ENCODE assay signal across 30 mouse cellular contexts in the genomic region with DNA sequence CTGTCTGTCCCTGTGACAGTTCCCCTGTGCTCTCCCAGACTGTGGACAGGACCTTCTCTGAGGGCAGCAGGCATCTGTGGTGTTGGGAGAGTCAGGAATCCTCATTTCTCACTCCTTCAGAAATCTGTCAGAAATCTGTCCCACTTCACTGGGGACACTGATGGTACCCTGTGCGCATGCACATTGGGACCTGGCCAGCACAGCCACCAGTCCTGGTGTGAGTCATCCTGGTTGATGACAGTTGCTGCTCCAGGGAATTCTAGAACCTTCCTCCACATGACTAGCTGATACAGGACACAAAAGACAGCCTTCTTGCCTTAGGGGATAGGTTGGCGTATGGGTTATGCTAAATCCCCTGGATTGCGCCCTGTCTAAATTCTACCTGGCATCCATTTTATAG. TPM values are rescaled to one million over a fixed set of nuclear protein-coding genes. Genes with fewer than 3 reads are reported as not detected.
A peak's percentile ranks its signal among the peaks of the same experiment; 100 is the strongest.
DNase-seq lines count a peak whose midpoint lies in the region; ATAC-seq lines count a peak whose summit lies in the region.
"Had no signal": no experiment of that assay in that cellular context is flagged by ENCODE, and none has a peak within 500 bp of the region (broad histone marks: within the 10 kb centered on the region; RNA-seq: fewer than 3 reads in every experiment).

No protein-coding gene starts in this region.

- no peak for ATAC-seq in hindbrain, embryonic 13.5 days (ENCODE audit: low FRiP score)
- ATAC-seq: inflammation-experienced regulatory T-cells, adult 6 months; liver, postnatal 0 days; lung, postnatal 0 days; midbrain, embryonic 16.5 days had no signal

- H3K27me3 ChIP-seq in hindbrain, embryonic 10.5 days (ENCODE audit: insufficient read depth, poor library complexity, severe bottlenecking), result peaks cover 41% of the 10 kb centered on the region
- H3K27me3 ChIP-seq in hindbrain, embryonic 13.5 days, result peaks cover 51% of the 10 kb centered on the region
- H3K27me3 ChIP-seq in limb, embryonic 10.5 days (ENCODE audit: low read depth, poor library complexity, severe bottlenecking), result peaks cover 34% of the 10 kb centered on the region

- no peaks in the 10 kb centered on the region for H3K36me3 ChIP-seq in hindbrain, embryonic 10.5 days
- no peaks in the 10 kb centered on the region for H3K36me3 ChIP-seq in hindbrain, embryonic 13.5 days
- no peaks in the 10 kb centered on the region for H3K36me3 ChIP-seq in limb, embryonic 10.5 days
- H3K36me3 ChIP-seq: embryonic facial prominence, embryonic 12.5 days; heart, embryonic 13.5 days; limb, embryonic 12.5 days; neural tube, embryonic 13.5 days had no signal

- H3K4me2 ChIP-seq in hindbrain, embryonic 13.5 days, result no peak overlapping the region
- H3K4me2 ChIP-seq: embryonic facial prominence, embryonic 12.5 days; heart, embryonic 13.5 days; hindbrain, embryonic 14.5 days; limb, embryonic 12.5 days; liver, embryonic 11.5 days; neural tube, embryonic 13.5 days had no signal

- peak; percentile 33 for DNase-seq in adrenal gland, adult 2 months
- DNase-seq in adrenal gland, adult 18-20 months (ENCODE audit: low spot score in 2 of 2), result no peak
- DNase-seq in cerebellum, adult 9-11 months, result peak; percentile 59
- DNase-seq in cerebellum, adult 8-10 months, result no peak
- DNase-seq in hindbrain, embryonic 10.5 days (ENCODE audit: low spot score), result no peak
- peak; percentile 17 for DNase-seq in gonadal fat pad, adult 2 months (ENCODE audit: low read depth)
- no peak for DNase-seq in limb, embryonic 10.5 days (ENCODE audit: low spot score)
- DNase-seq: gastrocnemius, postnatal 14 days; heart, adult 18-20 months; kidney, adult 18-20 months; kidney, postnatal 4 days; liver, postnatal 0 days; retina, postnatal 1 day; right cerebral cortex, postnatal 25 days; spleen, adult 18-20 months; thymus, adult 18-20 months; thymus, postnatal 4 days had no signal

- no peaks in the 10 kb centered on the region for H3K9me3 ChIP-seq in hindbrain, embryonic 10.5 days
- H3K9me3 ChIP-seq in hindbrain, embryonic 13.5 days, result peaks cover 3% of the 10 kb centered on the region; the same call in 1 of the 2 replicates
- H3K9me3 ChIP-seq in limb, embryonic 10.5 days (replicated peaks), result no peaks in the 10 kb centered on the region
- H3K9me3 ChIP-seq: embryonic facial prominence, embryonic 12.5 days; limb, embryonic 12.5 days; neural tube, embryonic 13.5 days had no signal

- H3K4me1 ChIP-seq in hindbrain, embryonic 10.5 days (replicated peaks), result peaks cover 43% of the 10 kb centered on the region
- H3K4me1 ChIP-seq in hindbrain, embryonic 13.5 days (replicated peaks), result peaks cover 16% of the 10 kb centered on the region
- peaks cover 54% of the 10 kb centered on the region for H3K4me1 ChIP-seq in limb, embryonic 10.5 days

- H3K9ac ChIP-seq in hindbrain, embryonic 13.5 days, result no peak overlapping the region
- H3K9ac ChIP-seq: embryonic facial prominence, embryonic 12.5 days; heart, embryonic 13.5 days; hindbrain, embryonic 14.5 days; limb, embryonic 12.5 days; liver, postnatal 0 days; neural tube, embryonic 13.5 days had no signal

- H3K27ac ChIP-seq in hindbrain, embryonic 10.5 days, result peak overlapping the region; percentile 23; the same call in 1 of the 2 replicates
- no peak overlapping the region for H3K27ac ChIP-seq in hindbrain, embryonic 13.5 days
- no peak overlapping the region for H3K27ac ChIP-seq in limb, embryonic 10.5 days
- H3K27ac ChIP-seq: embryonic facial prominence, embryonic 12.5 days; heart, embryonic 13.5 days; hindbrain, embryonic 14.5 days; limb, embryonic 12.5 days; macrophage; neural tube, embryonic 13.5 days had no signal

- H3K4me3 ChIP-seq in hindbrain, embryonic 10.5 days, result no peak overlapping the region
- H3K4me3 ChIP-seq in hindbrain, embryonic 13.5 days, result no peak overlapping the region
- no peak overlapping the region for H3K4me3 ChIP-seq in limb, embryonic 10.5 days
- H3K4me3 ChIP-seq: embryonic facial prominence, embryonic 12.5 days; erythroblast, embryonic 14.5 days; heart, embryonic 13.5 days; limb, embryonic 12.5 days; myocyte; neural tube, embryonic 13.5 days had no signal

- WGBS in hindbrain, embryonic 10.5 days, result 96% methylated on average over 3 of the region's 3 CpGs
- WGBS in hindbrain, embryonic 13.5 days, result 99% methylated on average over 3 of the region's 3 CpGs
- 97% methylated on average over 3 of the region's 3 CpGs for whole genome bisulfite sequencing in limb, embryonic 10.5 days

RNA-seq across cellular contexts. Expression of a gene that starts 5.2 kb away (rescaled TPM):
- not detected for total RNA-seq in adrenal gland, adult 2 months (2021)
- 0.06 and 0.07 TPM in 2 replicates for polyA plus RNA-seq in adrenal gland, adult 2 months (2012; rRNA removed)
- total RNA-seq in adrenal gland, adult 18-20 months (2021), result not detected
- 2.6 and 3.4 TPM in 2 replicates for polyA plus RNA-seq in hindbrain, embryonic 10.5 days (2016; fragmentation: Nextera tagmentation; extraction: Ambion mirVana)
- polyA plus RNA-seq in hindbrain, embryonic 13.5 days (2015; fragmentation: Nextera tagmentation; extraction: Ambion mirVana), result 0.90 and 1.6 TPM in 2 replicates
- 0.57 and 1.2 TPM in 2 replicates for polyA plus RNA-seq in gonadal fat pad, adult 2 months (2012; rRNA removed)
- 2.6 and 4.9 TPM in 2 replicates for polyA plus RNA-seq in limb, embryonic 10.5 days (2016; fragmentation: Nextera tagmentation; extraction: Ambion mirVana)
- polyA plus RNA-seq: erythroblast, embryonic 14.5 days; inflammation-experienced regulatory T-cells, adult 6 months; liver, postnatal 0 days; macrophage; myocyte had no signal

RNA-seq across cellular contexts. Expression of a gene that starts 36.8 kb away (rescaled TPM):
- 10 to 100 TPM; 43.2 to 48.5 TPM for total RNA-seq in adrenal gland, adult 2 months (2021)
- 27.6 and 38.0 TPM in 2 replicates for polyA plus RNA-seq in adrenal gland, adult 2 months (2012; rRNA removed)
- total RNA-seq in adrenal gland, adult 18-20 months (2021), result 10 to 100 TPM; 12.9 to 46.6 TPM
- polyA plus RNA-seq in hindbrain, embryonic 10.5 days (2016; fragmentation: Nextera tagmentation; extraction: Ambion mirVana), result 0.52 and 1.1 TPM in 2 replicates
- 0.44 and 0.49 TPM in 2 replicates for polyA plus RNA-seq in hindbrain, embryonic 13.5 days (2015; fragmentation: Nextera tagmentation; extraction: Ambion mirVana)
- 18.2 and 20.4 TPM in 2 replicates for polyA plus RNA-seq in gonadal fat pad, adult 2 months (2012; rRNA removed)
- polyA plus RNA-seq in limb, embryonic 10.5 days (2016; fragmentation: Nextera tagmentation; extraction: Ambion mirVana), result 0.90 and 1.6 TPM in 2 replicates
- polyA plus RNA-seq: erythroblast, embryonic 14.5 days; macrophage had no signal

RNA-seq across cellular contexts. Expression of a gene that starts 44.5 kb away (rescaled TPM):
- 100 to 1,000 TPM in 1 of 2 experiments, 10 to 100 TPM in 1; 54.7 to 103 TPM for total RNA-seq in adrenal gland, adult 2 months (2021)
- 17.6 and 20.3 TPM in 2 replicates for polyA plus RNA-seq in adrenal gland, adult 2 months (2012; rRNA removed)
- 10 to 100 TPM; 50.5 to 91.1 TPM for total RNA-seq in adrenal gland, adult 18-20 months (2021)
- 7.3 and 7.6 TPM in 2 replicates for polyA plus RNA-seq in hindbrain, embryonic 10.5 days (2016; fragmentation: Nextera tagmentation; extraction: Ambion mirVana)
- 16.2 and 16.9 TPM in 2 replicates for polyA plus RNA-seq in hindbrain, embryonic 13.5 days (2015; fragmentation: Nextera tagmentation; extraction: Ambion mirVana)
- polyA plus RNA-seq in gonadal fat pad, adult 2 months (2012; rRNA removed), result 12.7 and 13.2 TPM in 2 replicates
- polyA plus RNA-seq in limb, embryonic 10.5 days (2016; fragmentation: Nextera tagmentation; extraction: Ambion mirVana), result 5.2 and 7.6 TPM in 2 replicates

Comparison
In these comparisons a context has a peak if more than half of its experiments do, and no peak if none do; other contexts are left out.
1. DNase-seq: peak in adrenal gland, adult 2 months (single experiment), cerebellum, adult 9-11 months (single experiment) and gonadal fat pad, adult 2 months (single experiment); none in adrenal gland, adult 18-20 months (0 of 2), cerebellum, adult 8-10 months (single experiment), hindbrain, embryonic 10.5 days (single experiment) and limb, embryonic 10.5 days (single experiment).